Mouse (Mus musculus): Measurements from ENCODE around the gene Rbfox3.

The Rbfox3 gene

DNA sequence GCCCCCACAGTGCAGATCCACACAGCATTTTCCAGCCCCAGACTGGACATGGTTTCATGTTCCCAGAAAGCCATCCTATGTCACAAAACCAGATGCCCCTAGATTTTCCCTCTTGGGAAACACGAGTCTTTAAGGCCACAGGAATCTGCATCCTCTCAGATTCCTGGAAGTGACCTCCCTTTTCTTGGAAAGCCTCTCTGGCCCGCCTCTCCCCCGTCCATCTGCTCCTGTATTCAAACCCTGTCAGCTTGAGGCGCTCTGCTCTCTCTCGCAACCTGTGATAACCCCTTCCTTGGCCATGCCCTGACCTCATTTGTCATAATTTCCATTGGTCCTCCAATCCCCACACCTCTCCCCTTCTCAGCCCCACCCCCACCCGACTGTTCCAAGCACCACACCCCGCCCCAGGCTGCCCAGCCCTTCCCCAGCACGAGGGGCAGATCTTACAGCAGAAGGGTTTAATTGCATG, 183.3 kb downstream of the Rbfox3 start:
- no peak for DNase-seq (ENCODE audit: low spot score)

DNA sequence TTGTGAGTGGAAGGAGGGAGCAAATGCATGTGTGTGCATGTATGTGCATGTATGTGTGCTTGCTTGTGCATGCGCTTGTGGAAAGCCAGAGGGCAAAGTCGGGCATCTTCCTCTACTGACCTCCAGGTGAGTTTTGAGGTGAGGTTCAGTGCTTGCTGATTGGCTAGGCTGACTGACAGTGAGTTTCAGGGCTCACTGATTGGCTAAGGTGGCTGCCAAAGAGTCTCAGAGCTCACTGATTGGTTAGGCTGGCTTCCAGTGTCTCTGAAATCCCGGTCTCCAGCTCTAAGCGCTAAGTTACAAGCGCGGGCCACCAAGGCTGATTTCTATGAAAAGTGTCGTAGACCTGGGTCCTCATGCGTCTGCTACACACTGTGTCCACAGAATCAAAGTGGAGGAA, 185.0 kb downstream of the Rbfox3 start:
- no peak for DNase-seq (ENCODE audit: low spot score)

DNA sequence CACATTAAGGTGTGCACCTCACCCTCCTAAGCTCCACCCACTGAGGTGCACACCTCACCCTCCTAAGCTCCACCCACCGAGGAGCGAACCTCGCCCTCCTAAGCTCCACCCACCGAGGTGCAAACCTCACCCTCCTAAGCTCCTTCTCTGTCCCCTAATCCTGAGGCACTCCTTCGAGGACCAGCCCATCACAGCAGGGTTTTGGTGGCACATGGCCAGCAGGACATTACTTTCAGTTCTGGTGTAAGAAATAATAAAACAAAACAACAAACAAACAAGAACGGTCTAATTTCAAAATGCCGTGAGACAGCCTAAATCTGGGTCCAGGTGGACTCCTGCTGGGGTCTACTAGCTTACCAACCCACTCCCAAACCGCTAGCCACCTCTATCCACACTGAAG, 187.0 kb downstream of the Rbfox3 start:
- DNase-seq (ENCODE audit: low spot score) = no peak

DNA sequence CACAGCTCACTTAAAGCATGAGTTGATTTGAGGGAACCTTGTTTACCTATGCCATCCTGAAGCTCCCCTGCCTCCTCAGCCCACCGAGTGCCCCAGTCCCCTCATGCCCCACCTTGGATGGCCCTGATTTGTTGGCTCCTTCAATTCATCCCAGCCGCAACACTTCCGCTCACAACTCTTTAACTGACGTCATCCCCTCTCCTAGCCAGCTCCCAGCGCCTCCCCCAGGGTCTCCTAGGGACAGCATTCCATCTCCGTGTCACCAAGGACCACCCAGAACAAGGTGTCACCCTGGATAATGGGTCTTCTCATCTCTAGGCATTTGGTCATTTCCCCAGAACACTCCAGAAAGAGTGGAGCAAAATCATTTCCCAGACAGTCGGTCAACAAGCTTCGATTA, 188.2 kb downstream of the Rbfox3 start:
- DNase-seq (ENCODE audit: low spot score) = no peak

DNA sequence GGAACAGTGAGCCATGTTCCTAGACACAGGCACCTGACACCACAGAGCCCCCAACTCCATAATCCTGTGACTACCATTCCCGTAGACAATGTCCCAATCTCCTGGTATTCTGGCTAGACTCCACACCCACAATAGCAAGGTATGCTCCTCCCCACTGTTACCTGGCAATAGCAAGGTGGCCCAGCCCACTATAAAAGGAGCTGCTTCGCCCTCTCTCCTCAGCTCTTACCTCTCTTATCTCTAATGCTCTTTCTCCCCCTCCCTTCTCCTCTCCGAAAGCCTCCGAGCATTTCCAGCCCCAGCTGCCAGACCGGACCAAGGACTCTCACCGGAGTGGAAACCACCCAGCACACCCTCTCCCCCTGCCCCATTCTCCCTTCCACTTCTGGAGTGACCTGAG, 189.5 kb downstream of the Rbfox3 start:
- no peak for DNase-seq (ENCODE audit: low spot score)

DNA sequence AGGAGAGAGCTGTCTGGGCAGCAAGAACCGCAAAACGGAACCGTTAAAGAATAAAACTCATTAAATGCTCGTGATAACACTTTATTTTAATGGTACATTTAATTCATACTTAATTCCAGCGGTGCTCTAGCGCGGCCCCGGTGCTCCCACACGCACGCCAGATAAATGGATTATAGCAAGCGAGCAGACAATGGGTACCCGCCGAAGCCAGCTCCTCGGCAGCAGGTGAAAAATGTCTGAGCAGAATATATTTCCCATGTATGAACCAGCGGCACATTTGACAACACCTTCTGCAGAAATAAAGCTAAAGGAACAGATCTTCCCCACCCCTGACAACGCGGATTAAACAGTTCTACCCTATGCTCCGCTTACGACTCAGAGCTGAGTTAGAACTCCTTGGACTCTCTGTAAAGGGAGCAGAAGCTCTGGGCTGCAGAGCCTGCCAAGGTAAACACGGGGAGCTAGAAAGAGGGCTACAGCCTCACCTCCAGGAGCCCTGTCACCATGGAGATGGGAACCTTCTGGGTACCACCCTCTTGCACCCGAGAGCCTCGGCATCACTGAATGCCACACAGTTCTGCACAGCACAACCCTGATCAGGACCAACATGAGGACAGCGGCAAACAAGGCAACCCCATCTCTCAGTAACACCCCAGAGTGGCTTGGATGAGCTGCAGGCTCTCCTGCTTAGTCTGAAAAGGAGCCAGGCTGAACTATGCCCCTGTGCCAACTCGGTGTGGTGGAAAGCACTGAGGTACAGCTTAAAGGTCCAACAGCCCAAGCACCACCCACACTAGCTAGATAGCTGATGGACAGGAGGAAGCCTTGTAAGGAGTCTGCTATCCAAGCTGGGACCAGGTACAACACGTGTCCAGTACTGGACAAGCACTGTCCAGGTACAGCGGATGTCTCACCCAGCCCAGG, 196.5 kb downstream of the Rbfox3 start:
- no peak for DNase-seq (ENCODE audit: low spot score)

DNA sequence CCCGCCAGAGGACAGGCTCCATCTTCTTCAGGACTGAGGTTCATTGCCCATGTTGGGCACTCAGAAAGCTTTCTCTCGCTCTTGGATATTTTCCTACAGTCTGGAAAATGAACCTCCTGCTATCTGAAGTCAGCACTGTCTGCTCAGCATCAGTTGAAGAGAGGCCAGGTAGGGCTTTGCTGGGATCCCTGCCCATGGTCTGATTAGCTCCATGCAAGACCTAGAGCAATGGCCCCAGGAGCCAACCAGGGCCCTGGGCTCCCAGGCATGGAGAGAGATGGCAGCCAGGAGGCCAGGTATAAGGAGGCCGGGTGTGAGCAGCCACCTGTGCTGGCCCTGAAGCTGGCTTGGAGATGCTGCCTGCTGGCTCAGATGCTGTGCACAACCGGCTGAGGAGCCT, 198.6 kb downstream of the Rbfox3 start:
- no peak for DNase-seq (ENCODE audit: low spot score)

DNA sequence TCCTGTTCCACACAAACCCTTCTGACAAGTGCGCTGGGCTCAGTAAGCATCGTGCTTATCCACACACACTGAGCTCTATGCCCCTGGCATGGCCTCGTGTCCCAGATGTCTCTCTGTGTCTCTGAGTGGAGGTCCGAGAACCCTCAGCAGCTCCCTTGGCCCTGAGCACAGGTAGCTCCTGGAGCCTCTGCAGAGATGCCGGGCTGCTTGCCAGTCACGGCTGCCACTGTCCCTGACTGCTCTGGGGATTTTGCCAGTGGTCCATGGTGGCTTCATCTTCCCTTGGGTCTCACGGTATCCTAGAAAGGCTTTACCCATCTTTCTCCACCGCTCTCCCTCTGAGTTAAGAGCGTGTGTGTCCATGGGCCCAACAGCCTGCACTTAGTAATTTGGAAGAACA, 199.3 kb downstream of the Rbfox3 start:
- no peak for DNase-seq (ENCODE audit: low spot score)

DNA sequence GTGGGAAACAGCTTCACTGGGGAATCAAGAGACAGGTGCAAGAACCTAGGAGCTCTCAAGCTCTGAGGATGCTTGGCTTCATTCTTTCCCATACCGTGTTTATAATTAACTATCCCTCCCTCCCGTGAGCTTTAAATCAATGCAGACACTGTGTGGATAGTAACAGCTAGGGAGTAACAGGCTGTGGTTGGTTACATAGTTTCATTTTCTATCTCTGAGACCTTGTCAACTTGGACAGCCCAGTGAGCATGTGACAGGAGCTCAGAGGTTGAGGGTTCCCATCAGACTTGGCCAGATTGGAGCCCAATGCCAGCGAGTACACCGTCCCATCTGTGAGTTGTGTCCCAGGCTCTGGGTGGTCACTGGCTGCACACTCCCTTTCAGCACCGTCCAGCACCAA, 201.4 kb downstream of the Rbfox3 start:
- no peak for DNase-seq (ENCODE audit: low spot score)

DNA sequence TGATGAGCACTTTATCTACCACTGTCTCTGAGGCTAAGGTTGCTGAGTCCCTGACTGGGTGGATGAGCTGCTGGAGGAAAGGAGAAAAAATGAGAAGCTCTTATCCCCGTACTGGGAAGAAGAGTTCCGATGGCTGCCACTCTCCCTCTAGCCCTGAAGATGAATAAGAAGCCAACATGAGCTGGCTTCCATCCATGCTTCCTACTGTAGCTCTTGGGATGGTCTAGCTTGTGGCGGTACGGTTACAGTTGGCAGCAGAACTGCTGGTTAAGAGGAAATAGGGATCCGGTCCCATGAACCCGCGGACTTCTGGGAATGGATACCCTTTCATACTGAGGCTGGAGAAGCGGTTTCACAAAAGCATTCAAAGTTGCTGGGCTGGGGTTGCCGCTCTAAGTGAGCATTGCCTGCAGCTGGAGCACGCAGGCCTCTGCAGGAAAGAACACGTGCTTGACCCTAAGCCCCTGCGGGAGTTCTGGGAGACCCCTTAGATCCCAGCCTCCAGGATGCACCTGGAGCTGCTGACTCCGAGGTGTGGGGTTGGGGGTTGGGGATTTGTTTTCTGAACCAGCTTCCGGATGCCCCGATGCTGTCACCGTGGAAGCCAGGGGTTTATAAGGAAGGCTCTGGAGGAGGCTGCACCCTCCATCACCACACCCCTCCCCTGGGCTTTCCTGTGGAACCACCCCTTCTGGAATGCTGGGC, 215.0 kb downstream of the Rbfox3 start:
- no peak for DNase-seq (ENCODE audit: low spot score)

DNA sequence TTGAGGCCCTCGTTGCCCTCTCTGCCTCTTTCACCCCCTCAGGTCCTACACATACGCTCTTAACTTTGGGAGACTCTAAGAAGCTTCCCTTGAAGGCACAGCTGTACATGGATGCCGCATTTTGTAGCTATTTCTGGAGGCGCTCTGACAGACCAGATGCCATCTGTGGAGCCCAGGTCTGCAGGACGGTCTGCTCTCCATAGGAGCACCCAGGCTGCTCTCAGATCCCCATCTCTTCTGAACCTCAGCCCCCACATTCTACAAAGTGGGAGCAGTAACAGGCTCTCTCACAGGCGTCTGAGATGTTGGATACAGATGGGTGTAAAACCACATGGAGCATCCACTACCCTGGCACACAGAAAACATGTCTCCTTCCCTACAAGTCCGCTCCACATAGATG, 218.1 kb downstream of the Rbfox3 start:
- no peak for DNase-seq (ENCODE audit: low spot score)

DNA sequence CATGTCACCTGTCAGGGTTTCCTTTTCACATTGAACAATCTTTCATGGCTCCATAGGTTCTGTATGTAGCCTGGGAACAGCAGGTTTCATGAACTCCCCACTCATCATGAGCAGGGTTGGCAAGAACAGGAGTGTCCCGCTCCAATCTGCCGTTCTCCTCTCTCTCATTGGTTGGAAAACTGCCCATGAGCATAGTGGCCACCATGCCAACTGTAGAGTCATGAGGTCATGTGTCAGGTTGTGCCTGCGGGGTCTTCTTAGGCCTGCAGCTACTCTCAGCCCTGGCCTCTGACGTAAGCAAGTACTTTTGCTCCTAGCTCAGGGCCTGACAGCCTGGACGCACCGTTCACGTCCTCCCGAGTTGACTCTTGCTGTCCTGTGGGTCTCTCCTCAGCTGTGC, 221.1 kb downstream of the Rbfox3 start:
- no peak for DNase-seq (ENCODE audit: low spot score)

DNA sequence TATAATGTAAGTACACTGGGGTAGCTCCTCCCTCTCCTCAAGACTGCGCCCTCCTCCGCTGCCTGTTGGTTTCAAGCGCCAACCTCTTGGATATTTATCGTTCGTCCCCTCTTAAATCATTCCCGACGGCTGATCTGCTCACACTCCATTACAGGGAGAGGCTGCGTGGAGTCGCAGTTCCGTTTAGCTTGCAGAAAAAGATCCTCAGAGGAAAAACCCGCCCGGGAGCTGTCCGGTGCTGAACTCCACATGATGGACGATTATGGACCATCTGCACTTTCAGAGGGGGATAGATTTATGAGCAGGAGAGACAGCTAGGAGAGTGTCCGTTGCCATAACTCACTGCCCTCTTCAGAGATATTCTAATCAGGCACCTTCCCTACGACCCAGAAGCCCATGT, 226.0 kb downstream of the Rbfox3 start:
- DNase-seq (ENCODE audit: low spot score) = no peak

DNA sequence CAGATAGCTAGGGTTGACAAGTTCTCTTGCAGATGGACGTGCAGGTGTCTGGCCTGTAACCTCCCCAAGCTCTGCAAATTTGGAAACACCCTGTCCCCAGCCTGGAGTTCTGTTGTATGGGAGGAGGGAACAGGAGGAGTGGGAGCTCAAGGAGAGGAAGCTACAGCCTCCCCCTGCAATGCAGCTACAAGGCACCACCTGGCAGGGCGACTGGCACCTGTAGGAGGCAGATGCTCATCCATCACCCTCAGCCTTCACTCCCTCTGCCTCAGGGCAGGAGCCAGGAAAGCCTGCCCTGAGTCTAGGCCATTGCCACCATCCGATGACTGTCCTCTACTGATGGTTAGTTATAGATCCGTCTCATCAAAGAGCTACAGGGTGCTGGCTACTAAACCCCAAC, 226.7 kb downstream of the Rbfox3 start:
- DNase-seq (ENCODE audit: low spot score) = no peak

DNA sequence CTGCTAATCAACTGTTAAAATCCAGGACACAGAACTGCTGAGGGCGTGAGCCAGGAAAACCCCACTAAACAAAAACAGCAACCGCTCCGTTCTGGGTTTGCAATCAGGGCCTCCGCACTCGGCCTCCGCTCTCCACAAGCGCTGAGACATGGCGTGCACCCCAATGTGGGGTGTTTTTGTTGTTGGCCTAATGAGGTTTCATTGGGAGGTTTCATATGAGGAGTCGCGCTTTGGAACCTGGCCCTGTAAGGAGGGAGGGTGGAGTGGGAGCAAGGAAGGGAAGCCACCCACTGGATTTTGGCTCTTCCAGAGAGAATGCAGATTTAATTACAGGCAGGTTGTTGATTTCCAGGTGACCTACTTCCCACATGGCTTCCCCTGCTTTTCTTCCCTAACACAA, 230.7 kb downstream of the Rbfox3 start:
- DNase-seq (ENCODE audit: low spot score) = no peak

DNA sequence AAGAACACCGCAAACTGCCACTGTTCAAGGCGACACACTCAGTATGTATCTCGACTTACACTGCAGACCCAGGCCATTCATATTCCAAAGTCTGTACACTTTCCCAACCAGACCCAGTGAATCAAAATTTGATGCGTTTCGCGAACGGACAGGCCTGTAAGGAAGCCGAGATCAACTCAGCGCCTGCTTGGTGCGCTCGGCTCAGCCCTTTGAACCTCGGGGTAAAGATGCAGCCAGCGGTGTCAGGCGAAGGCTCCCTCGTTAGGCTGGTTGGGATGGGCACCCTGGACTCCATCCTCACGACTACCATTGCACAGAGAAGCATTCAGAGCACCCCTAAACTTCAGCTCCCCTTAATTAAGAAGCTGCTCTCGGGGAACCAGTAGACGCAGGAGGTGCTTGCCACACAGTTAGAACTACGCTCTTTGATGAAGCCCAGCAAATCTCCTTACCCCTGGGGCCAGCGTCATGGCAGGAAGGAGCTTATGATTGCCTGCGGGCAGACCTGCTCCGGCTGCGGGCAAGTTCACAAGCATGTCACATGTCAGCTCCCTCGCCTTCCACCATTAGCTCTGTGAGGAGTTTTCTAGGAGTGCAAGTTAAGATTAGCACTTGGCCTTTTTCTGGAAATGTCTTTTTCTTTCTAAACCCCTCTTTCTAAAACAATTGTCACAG, 231.5 kb downstream of the Rbfox3 start:
- DNase-seq (ENCODE audit: low spot score) = no peak

DNA sequence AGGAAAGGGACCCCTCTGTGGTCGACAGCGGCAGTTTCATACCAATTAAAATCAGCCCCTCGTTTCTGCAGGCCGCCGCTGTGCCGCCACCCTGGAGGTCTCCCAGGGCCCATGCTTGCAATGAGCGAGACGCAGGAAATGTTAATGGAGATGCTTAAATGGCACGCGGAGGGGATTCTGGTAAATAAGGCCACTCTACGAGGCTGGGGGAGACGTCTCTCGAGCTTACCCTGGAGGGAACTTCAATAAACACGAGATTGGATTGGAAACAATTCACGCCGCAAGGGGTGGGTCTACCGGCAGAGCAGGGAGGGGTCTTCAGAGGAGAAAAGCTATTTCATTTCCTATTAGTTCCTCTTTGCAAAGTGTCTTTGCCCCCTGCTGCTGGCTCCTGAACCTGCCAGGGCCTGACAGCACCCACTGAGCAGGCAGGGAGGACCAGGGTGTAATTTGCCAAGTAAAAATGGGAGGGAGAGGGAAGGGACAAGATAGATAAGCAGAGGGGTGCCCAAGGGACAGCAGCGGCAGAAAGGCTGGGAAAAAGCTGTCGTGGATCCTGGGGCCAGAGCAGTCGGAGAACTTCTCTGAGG, 232.8 kb downstream of the Rbfox3 start:
- DNase-seq (ENCODE audit: low spot score) = no peak

DNA sequence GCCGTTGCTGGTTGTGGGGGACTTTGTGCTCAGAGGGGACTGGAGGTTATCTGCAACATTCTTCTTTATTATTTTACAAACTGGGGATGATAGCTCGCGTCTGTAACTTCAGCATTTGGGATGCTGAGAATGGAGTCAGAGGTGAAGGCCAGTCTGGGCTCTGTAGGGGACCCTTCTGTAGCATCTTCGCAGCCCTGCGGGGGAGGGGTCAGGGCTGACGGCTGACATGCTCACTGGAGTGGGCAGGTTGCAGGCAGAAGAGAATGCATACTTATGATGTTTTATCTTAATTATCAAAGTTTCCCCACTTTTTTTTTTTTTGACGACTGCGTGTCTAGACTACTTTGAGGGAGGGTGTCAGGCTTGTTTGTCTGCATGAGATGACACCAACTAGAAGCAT, 234.1 kb downstream of the Rbfox3 start:
- no peak for DNase-seq (ENCODE audit: low spot score)

DNA sequence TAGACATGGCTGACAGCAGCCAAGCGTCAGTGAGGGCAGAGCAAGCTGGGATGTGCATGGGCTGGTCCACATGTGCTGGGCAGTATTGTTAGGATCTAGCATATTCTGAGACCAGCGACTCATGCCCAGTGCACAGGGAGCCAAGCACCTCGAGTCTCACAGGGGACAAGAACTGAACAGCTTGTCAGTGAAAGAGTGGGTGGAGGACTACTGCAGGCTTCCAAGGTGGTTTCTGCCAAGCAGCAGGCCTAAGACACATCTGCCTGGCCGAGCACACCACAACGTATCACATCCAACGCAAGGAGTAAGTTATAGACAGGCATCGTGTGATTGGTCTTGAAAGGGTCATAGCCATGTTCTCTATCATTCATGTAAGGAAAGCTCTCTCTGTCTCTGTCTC, 235.0 kb downstream of the Rbfox3 start:
- no peak for DNase-seq (ENCODE audit: low spot score)

DNA sequence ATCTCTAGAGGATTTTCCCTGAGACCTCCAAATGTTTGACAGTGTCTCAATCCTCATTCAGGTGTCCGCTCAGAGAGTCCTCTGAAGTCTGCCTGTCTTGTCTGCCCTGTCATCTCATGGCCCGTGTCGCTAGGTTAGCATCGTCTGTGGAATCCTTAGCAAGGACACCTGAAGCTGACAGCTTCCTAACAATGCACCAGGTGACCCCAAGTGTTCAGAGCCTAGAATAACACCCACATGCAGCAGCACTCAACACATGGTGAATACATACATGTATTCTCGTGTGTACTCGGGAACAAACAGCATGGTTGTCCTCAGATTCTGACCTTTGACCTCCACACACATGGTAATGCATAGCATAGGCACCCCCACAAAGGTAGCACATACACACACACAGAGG, 239.4 kb downstream of the Rbfox3 start:
- DNase-seq (ENCODE audit: low spot score) = no peak

DNA sequence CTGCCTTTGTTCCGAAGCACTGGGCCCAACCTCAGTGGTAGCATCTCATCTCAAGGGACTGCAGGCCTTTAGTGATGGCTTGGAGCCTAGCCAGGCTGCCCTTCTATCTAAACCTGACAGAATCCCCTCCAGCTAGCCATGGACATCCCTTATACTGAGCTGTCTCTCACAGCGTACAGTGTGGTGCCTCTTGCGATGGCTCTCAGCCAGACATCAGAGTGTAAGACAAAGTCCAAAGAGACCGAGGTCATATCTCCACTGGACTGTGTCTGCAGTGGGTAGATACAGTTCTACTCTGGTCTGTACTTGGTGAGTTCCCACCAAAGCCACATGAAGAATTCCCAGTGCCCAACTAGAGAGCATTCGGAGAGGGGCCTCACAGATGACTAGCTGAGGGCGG, 240.2 kb downstream of the Rbfox3 start:
- DNase-seq (ENCODE audit: low spot score) = no peak

DNA sequence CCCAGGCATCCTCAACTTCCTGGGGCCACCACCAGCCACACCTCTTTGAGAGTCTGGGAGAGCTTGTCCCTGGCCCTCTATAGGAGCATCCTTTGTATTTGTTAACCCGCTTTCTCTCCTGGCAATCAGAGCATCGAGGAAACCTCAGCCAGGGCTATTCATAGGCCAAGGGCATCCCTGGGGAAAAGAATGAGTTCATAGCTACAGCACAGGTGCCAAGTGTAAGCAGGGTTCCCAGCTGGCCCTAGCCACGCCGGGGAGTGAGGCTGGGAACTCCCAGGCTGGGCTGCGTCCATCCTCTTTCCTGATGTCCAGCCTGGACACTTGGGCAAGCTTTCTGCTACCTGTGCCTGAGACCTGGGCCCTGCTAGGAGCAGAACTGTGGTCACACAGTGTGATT, 241.6 kb downstream of the Rbfox3 start:
- no peak for DNase-seq (ENCODE audit: low spot score)

DNA sequence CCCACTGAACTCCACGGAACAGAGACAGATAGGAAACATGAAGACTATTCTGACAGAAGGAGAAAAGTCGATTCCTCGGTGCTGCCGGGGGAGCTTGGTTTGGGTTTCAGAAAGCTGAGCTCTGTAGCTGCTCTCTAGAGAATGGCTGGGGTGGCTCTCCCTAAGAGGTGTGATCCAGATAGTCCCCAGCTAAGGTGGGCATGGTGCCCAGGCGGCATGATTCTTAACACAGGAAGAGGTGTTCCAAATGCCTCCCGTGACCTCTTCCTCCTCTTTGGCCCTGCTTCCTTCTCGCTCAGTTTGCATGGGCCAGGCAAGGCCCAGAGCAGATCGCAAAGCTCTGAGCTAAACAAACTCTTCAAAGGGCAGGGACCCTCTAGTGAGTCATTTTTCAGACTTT, 243.0 kb downstream of the Rbfox3 start:
- no peak for DNase-seq (ENCODE audit: low spot score)

Measured in urinary bladder, postnatal 10 days (tissue).